Mouse (Mus musculus): ENCODE data around the gene Kif27. TPM values are rescaled to one million over a fixed set of nuclear protein-coding genes. Genes with fewer than 3 reads are reported as not detected.
"Not testable (repeated sequence)": the region's sequence is repeated elsewhere in the genome, so short reads cannot be mapped to it uniquely, and the experiment has no call there.

Kif27 gene
- polyA plus RNA-seq, 1 experiment from 2014 or later, result 2.0 TPM

DNA sequence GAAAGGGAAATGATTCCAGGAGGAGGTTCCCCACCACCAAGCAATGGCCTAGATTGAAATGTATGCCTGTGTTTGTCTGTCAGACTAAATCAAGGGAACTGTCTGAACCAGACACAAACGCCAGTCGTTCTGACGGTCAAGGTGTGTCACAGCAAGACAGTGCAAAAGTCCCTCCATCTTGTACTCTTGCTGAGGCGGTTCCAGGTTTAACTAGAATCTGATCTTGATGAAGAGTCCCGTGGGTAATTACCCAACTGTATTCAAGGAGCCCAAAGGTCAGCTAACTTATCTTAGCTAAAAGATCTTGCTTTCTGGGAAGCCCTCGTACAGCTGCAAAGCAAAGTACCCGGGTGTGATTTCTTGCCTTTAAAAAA lies 26.6 kb upstream of the Kif27 start:
- no peaks in the 10 kb centered on the region for H3K27me3 ChIP-seq
- 84% methylated on average over 7 of the region's 7 CpGs for WGBS
- peak; percentile 42; the same call in 1 of the 2 replicates for ATAC-seq (ENCODE audit: low FRiP score, low read depth)
- H3K27ac ChIP-seq (replicated peaks), result no peak overlapping the region
- peaks cover 28% of the 10 kb centered on the region for H3K36me3 ChIP-seq
- H3K4me2 ChIP-seq, result peak overlapping the region; percentile 91
- H3K9me3 ChIP-seq, result no peaks in the 10 kb centered on the region
- H3K4me1 ChIP-seq (replicated peaks), result peaks cover 9% of the 10 kb centered on the region; the same call in 1 of the 2 replicates
- H3K9ac ChIP-seq, result peak overlapping the region; percentile 62; the same call in 1 of the 2 replicates
- peak overlapping the region; percentile 57 for H3K4me3 ChIP-seq

GRCm38 (mm10) chr13:58384779-58385546 lies 26.0 kb upstream of the Kif27 start, which contains the start of gene 2210016F16Rik:
2210016F16Rik (minus strand) TSS chr13:58385225.
- Histone ChIP-seq H3K9ac (peak within 1 kb of the TSS; percentile 62), H3K36me3 (peaks cover 32% of the 10 kb centered on the region), H3K9me3 (no peaks in the 10 kb centered on the region), H3K27ac (replicated peaks) (peak within 1 kb of the TSS; percentile 47), H3K4me1 (replicated peaks) (peaks cover 9% of the 10 kb centered on the region; the same call in 1 of the 2 replicates), H3K4me3 (peak within 1 kb of the TSS; percentile 57), H3K4me2 (peak within 1 kb of the TSS; percentile 91), H3K27me3 (no peaks in the 10 kb centered on the region)
- WGBS, result 2% methylated on average over 79 of the region's 80 CpGs
- peak; percentile 79 for ATAC-seq (ENCODE audit: low FRiP score, low read depth)

- no peaks in the 10 kb centered on the region for H3K27me3 ChIP-seq
- no peak overlapping the region for H3K27ac ChIP-seq (replicated peaks)
- peaks cover 9% of the 10 kb centered on the region; the same call in 1 of the 2 replicates for H3K4me1 ChIP-seq (replicated peaks)
- H3K9me3 ChIP-seq, result no peaks in the 10 kb centered on the region
- H3K4me3 ChIP-seq, result peak overlapping the region; percentile 57
- H3K4me2 ChIP-seq, result peak overlapping the region; percentile 91
- peak overlapping the region; percentile 62 for H3K9ac ChIP-seq
- 41% methylated on average over 11 of the region's 11 CpGs for WGBS
- ATAC-seq (ENCODE audit: low FRiP score, low read depth), result 0 out of 2 replicates have a peak, but pooled peaks have one; percentile 23
- peaks cover 27% of the 10 kb centered on the region for H3K36me3 ChIP-seq
These were observed 25.4 kb upstream of the Kif27 start for GRCm38 (mm10) chr13:58384371-58384770.

DNA sequence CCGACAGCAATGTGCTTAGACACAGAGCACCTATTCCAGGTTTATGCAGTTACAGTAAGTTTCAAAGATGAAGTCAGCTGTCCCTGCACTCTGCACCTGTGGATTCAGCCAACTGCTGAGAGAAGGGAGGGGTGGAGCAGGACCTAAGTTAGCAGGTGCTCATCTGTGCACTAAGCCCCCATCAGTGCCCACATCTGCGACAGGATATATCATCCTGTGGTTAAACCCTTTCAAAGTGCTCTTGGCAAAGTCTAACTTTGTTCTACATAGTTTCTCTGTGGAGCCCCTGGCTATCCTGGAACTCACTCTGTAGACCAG lies 14.2 kb upstream of the Kif27 start:
- ATAC-seq (ENCODE audit: low FRiP score, low read depth), result no peak
- no peaks in the 10 kb centered on the region for H3K9me3 ChIP-seq

DNA sequence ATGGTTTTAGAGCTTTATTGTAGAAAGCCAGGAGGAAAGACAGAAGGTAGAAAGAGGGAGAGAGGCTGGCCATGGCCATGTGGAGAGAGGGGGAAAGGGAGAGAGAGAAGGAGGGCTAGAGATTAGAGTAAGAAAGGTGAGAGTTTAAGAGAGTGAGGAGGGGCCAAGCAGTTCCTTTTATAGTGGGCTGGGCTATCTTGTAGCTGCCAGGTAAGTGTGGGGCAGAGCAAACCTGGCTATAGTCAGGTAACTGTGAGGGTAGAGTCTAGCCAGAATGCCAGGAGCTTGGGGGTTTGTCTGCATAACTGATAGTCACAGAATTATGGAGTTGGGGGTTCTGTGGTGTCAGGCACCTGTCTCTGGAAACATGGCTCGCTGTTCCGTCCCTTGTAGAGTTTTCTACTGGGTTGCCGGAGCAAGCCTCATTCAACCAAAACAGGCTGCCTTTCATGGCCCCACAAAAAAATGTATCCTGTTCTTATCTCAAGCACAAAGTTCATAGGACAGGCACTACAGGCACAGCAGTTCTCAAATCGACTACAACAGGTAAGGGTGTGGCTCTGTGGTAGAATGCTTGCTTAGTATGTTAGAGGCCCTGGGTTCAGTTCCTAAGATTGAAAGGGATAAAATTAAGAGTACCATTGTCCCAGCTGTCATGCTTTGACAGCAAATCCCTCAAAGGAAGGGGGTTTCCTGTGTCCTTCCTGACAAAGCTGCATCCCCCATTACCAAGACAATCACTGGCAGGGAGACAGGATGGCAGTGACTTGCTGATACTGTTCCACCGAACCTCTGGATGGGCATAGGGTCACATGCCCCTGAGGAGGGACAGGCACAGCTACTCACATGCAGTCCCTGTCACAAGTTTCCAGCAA lies 13.6 kb upstream of the Kif27 start:
- no peaks in the 10 kb centered on the region for H3K36me3 ChIP-seq
- H3K4me2 ChIP-seq, result no peak overlapping the region
- no peak overlapping the region for H3K4me3 ChIP-seq
- H3K9me3 ChIP-seq, result no peaks in the 10 kb centered on the region
- 85% methylated on average over 5 of the region's 5 CpGs for WGBS
- H3K27me3 ChIP-seq, result no peaks in the 10 kb centered on the region
- no peak for ATAC-seq (ENCODE audit: low FRiP score, low read depth)
- H3K27ac ChIP-seq (replicated peaks), result no peak overlapping the region
- no peaks in the 10 kb centered on the region for H3K4me1 ChIP-seq (replicated peaks)
- no peak overlapping the region for H3K9ac ChIP-seq

More for the DNA sequence above, 14.2 kb upstream of the Kif27 start:
- WGBS, result 88% methylated on average over 2 of the region's 2 CpGs
- Histone ChIP-seq H3K36me3 (no peaks in the 10 kb centered on the region), H3K4me1 (replicated peaks) (no peaks in the 10 kb centered on the region), H3K4me3 (no peak overlapping the region), H3K4me2 (no peak overlapping the region), H3K27me3 (no peaks in the 10 kb centered on the region), H3K27ac (replicated peaks) (no peak overlapping the region), H3K9ac (no peak overlapping the region)

- no peaks in the 10 kb centered on the region for H3K27me3 ChIP-seq
- no peaks in the 10 kb centered on the region for H3K36me3 ChIP-seq
- no peak overlapping the region for H3K4me3 ChIP-seq
- no peak overlapping the region for H3K4me2 ChIP-seq
- ATAC-seq (ENCODE audit: low FRiP score, low read depth), result no peak
- 79% methylated on average over 4 of the region's 4 CpGs for WGBS
- no peaks in the 10 kb centered on the region for H3K9me3 ChIP-seq
- no peaks in the 10 kb centered on the region for H3K4me1 ChIP-seq (replicated peaks)
- H3K9ac ChIP-seq, result no peak overlapping the region
- H3K27ac ChIP-seq (replicated peaks), result no peak overlapping the region
These were observed 9.9 kb upstream of the Kif27 start for GRCm38 (mm10) chr13:58368835-58369234.

GRCm38 (mm10) chr13:58367641-58368040 lies 8.7 kb upstream of the Kif27 start:
- H3K36me3 ChIP-seq, result no peaks in the 10 kb centered on the region
- no peaks in the 10 kb centered on the region for H3K9me3 ChIP-seq
- H3K27me3 ChIP-seq, result no peaks in the 10 kb centered on the region
- no peaks in the 10 kb centered on the region for H3K4me1 ChIP-seq (replicated peaks)
- H3K4me3 ChIP-seq, result no peak overlapping the region
- no peak overlapping the region for H3K27ac ChIP-seq (replicated peaks)
- H3K4me2 ChIP-seq, result no peak overlapping the region
- no peak for ATAC-seq (ENCODE audit: low FRiP score, low read depth)
- H3K9ac ChIP-seq, result no peak overlapping the region
- WGBS, result 62% methylated on average over 1 of the region's 1 CpGs

DNA sequence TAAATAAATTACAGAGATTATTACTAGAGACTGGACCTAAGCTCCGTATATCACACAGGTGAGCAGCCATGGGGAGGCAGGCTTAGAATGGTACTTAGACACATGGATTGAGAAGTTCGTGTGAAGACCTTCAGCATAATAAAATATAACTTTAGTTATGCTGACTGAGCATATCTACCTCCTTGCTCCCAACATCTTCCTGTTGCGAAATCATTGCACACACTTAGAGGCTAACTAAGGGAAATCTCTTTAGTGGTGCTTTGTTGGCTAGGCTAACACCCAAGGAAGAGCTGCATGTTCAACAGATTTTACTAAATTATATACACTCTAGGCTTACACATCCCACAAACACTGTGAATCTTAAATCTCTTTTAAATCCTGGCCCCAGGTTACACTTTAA lies 7.5 kb upstream of the Kif27 start:
- Histone ChIP-seq H3K27ac (replicated peaks) (no peak overlapping the region), H3K27me3 (no peaks in the 10 kb centered on the region), H3K36me3 (no peaks in the 10 kb centered on the region), H3K4me3 (no peak overlapping the region), H3K9ac (no peak overlapping the region), H3K4me2 (no peak overlapping the region), H3K9me3 (no peaks in the 10 kb centered on the region), H3K4me1 (replicated peaks) (no peaks in the 10 kb centered on the region)
- no peak for ATAC-seq (ENCODE audit: low FRiP score, low read depth)
- WGBS, result 93% methylated on average over 3 of the region's 3 CpGs

- not testable (repeated sequence) for H3K4me2 ChIP-seq; ATAC-seq (ENCODE audit: low FRiP score, low read depth); H3K27me3 ChIP-seq; H3K36me3 ChIP-seq; H3K27ac ChIP-seq (replicated peaks); H3K9me3 ChIP-seq; H3K4me1 ChIP-seq (replicated peaks); H3K4me3 ChIP-seq; H3K9ac ChIP-seq
- 80% methylated on average over 8 of the region's 8 CpGs for WGBS
These were observed 6.3 kb upstream of the Kif27 start for GRCm38 (mm10) chr13:58365179-58365578.

DNA sequence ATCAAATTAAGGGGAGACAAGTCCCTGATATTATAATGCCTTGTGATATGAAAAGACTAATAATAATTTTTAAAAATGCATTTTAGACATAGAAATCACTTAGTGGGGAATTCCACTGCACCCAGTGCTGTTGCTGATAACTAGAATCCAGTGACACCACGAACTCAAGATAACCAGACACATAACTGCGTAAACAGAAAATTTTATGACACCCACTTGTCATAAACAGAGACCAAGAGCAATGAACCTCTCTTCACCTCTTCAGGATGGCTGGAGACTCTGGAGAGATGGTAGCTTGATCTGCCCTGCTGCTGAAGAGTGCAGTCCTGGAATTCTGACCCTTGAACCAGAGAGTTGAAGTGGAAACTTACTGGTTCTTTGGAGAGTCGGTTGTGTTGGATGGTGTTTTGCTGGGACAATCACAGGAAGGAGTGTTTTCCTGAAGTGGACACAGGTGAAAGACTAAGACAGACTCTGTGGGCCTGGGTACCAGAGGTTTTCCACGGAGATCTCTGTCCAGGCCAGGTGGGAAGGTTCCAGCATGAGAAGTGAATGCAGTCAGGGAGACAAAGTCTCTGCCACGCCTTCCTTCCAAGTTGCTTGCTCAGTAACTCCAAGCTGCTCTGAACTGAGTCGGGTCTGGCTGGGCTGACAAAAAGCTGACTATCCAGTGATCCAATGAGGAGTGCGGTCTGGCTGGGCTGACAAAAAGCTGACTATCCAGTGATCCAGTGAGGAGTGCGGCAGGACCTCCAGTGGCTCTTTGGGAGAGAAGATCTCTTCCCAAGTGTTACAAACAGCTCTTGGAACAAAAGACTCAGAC lies 5.6 kb upstream of the Kif27 start:
- no peak for ATAC-seq (ENCODE audit: low FRiP score, low read depth)
- 87% methylated on average over 8 of the region's 8 CpGs for WGBS
- Histone ChIP-seq H3K9me3 (no peaks in the 10 kb centered on the region), H3K27ac (replicated peaks) (no peak overlapping the region), H3K9ac (no peak overlapping the region), H3K4me2 (no peak overlapping the region), H3K36me3 (no peaks in the 10 kb centered on the region), H3K4me1 (replicated peaks) (no peaks in the 10 kb centered on the region), H3K4me3 (no peak overlapping the region), H3K27me3 (no peaks in the 10 kb centered on the region)

DNA sequence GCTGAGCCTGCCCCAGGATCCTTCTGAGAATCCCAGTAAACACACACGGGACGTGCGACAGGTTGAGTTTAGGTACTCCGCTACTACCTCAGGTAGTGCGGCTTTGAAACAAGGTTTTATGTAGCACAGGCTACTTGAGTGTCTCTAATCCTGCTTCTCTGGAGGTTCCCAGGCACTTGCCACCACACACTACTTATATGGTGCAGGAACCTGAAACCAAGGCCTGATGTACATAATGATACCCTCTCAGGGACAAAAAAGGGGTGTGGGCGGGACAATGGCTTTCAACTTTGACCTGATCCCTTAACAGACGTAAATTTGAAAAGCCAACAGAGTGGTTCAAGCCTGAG lies 357 bp upstream of the Kif27 start:
- Histone ChIP-seq H3K27ac (replicated peaks) (peak overlapping the region; percentile 14; the same call in 1 of the 2 replicates), H3K9ac (0 out of 2 replicates have a peak overlapping the region, but pooled peaks have one; percentile 19), H3K4me1 (replicated peaks) (0 out of 2 replicates have a peak, but pooled peaks cover 3% of the 10 kb centered on the region), H3K4me2 (peak overlapping the region; percentile 96), H3K9me3 (no peaks in the 10 kb centered on the region), H3K4me3 (peak overlapping the region; percentile 77), H3K36me3 (no peaks in the 10 kb centered on the region), H3K27me3 (no peaks in the 10 kb centered on the region)
- 2% methylated on average over 7 of the region's 7 CpGs for WGBS
- peak; percentile 88; the same call in 1 of the 2 replicates for ATAC-seq (ENCODE audit: low FRiP score, low read depth)
